ENCODE assay signal across 9 mouse cellular contexts in genomic region chr3:138095718-138096117, GRCm38 (mm10). TPM values are rescaled to one million over a fixed set of nuclear protein-coding genes. Genes with fewer than 3 reads are reported as not detected.
DNase-seq lines count a peak whose midpoint lies in the region; ATAC-seq and TF ChIP-seq lines count a peak whose summit lies in the region.
"Had no signal": no experiment of that assay in that cellular context is flagged by ENCODE, and none has a peak within 500 bp of the region (broad histone marks: within the 10 kb centered on the region; RNA-seq: fewer than 3 reads in every experiment).

No protein-coding gene starts in this region.

- ATAC-seq in heart, embryonic 16.5 days (replicated peaks; ENCODE audit: extremely low read depth, insufficient read depth, low FRiP score) = peak; percentile 28
- peak; percentile 72 for ATAC-seq in lung, postnatal 0 days
- peak; percentile 86 for ATAC-seq in embryonic facial prominence, embryonic 15.5 days (ENCODE audit: insufficient number of reproducible peaks, low FRiP score, low TSS enrichment, low read depth)
- no peak for ATAC-seq in midbrain, embryonic 16.5 days
- ATAC-seq in liver, embryonic 12.5 days = no peak

- no peak for TF ChIP-seq CTCF in lung, postnatal 0 days (IDR thresholded peaks at IDR 0.05)

- no peaks in the 10 kb centered on the region for H3K36me3 ChIP-seq in heart, embryonic 16.5 days (ENCODE audit: control insufficient read depth, insufficient read depth)
- no peaks in the 10 kb centered on the region for H3K36me3 ChIP-seq in lung, postnatal 0 days (ENCODE audit: insufficient read depth, low read length)
- H3K36me3 ChIP-seq in embryonic facial prominence, embryonic 15.5 days = no peaks in the 10 kb centered on the region
- H3K36me3 ChIP-seq in midbrain, embryonic 16.5 days (ENCODE audit: control insufficient read depth, insufficient read depth, low read length) = no peaks in the 10 kb centered on the region
- peaks cover 12% of the 10 kb centered on the region for H3K36me3 ChIP-seq in liver, embryonic 12.5 days
- H3K36me3 ChIP-seq: limb, embryonic 15.5 days had no signal

- intact Hi-C loops in heart, postnatal 14 days (cut with DNase I) = no loop called here

- DNase-seq in heart, postnatal 14 days = no peak
- peak; percentile 77 for DNase-seq in lung, postnatal 0 days (ENCODE audit: low spot score)
- no peak for DNase-seq in lung, postnatal 36 days
- no peak for DNase-seq in right cerebral cortex, postnatal 10 days (ENCODE audit: low spot score in 2 of 2)

- H3K4me2 ChIP-seq in heart, embryonic 16.5 days (ENCODE audit: low read depth, low read length) = no peak overlapping the region
- H3K4me2 ChIP-seq in lung, postnatal 0 days (replicated peaks; ENCODE audit: low read depth, low read length) = no peak overlapping the region
- peak overlapping the region; percentile 26; the same call in 1 of the 2 replicates for H3K4me2 ChIP-seq in embryonic facial prominence, embryonic 15.5 days (replicated peaks)
- H3K4me2 ChIP-seq in midbrain, embryonic 16.5 days (ENCODE audit: low read length) = no peak overlapping the region
- no peak overlapping the region for H3K4me2 ChIP-seq in liver, embryonic 12.5 days
- H3K4me2 ChIP-seq: limb, embryonic 15.5 days had no signal

- WGBS in heart, embryonic 16.5 days = 52% methylated on average over 10 of the region's 10 CpGs
- WGBS in lung, postnatal 0 days = 39% methylated on average over 10 of the region's 10 CpGs
- WGBS in embryonic facial prominence, embryonic 15.5 days = 20% methylated on average over 10 of the region's 10 CpGs
- 60% methylated on average over 10 of the region's 10 CpGs for WGBS in midbrain, embryonic 16.5 days
- 62% methylated on average over 10 of the region's 10 CpGs for WGBS in liver, embryonic 12.5 days (ENCODE audit: insufficient replicate concordance)

- no peak overlapping the region for H3K9ac ChIP-seq in heart, embryonic 16.5 days (ENCODE audit: low read length)
- H3K9ac ChIP-seq in lung, postnatal 0 days (replicated peaks; ENCODE audit: low read depth) = no peak overlapping the region
- no peak overlapping the region for H3K9ac ChIP-seq in embryonic facial prominence, embryonic 15.5 days
- H3K9ac ChIP-seq in midbrain, embryonic 16.5 days (ENCODE audit: low read depth, low read length) = no peak overlapping the region
- H3K9ac ChIP-seq in liver, embryonic 12.5 days = no peak overlapping the region
- H3K9ac ChIP-seq: limb, embryonic 15.5 days had no signal

- H3K27me3 ChIP-seq in heart, embryonic 16.5 days (ENCODE audit: control insufficient read depth, insufficient read depth, low read length) = no peaks in the 10 kb centered on the region
- H3K27me3 ChIP-seq in lung, postnatal 0 days (replicated peaks; ENCODE audit: insufficient read depth, low read length) = no peaks in the 10 kb centered on the region
- no peaks in the 10 kb centered on the region for H3K27me3 ChIP-seq in embryonic facial prominence, embryonic 15.5 days
- no peaks in the 10 kb centered on the region for H3K27me3 ChIP-seq in midbrain, embryonic 16.5 days (ENCODE audit: control insufficient read depth, insufficient read depth, low read depth, low read length)
- no peaks in the 10 kb centered on the region for H3K27me3 ChIP-seq in liver, embryonic 12.5 days (replicated peaks)
- H3K27me3 ChIP-seq: limb, embryonic 15.5 days had no signal

- H3K4me1 ChIP-seq in heart, embryonic 16.5 days (ENCODE audit: control insufficient read depth, insufficient read depth, low read length) = peaks cover 23% of the 10 kb centered on the region
- peaks cover 3% of the 10 kb centered on the region; the same call in 1 of the 2 replicates for H3K4me1 ChIP-seq in lung, postnatal 0 days (ENCODE audit: insufficient read depth, low read depth, low read length)
- H3K4me1 ChIP-seq in embryonic facial prominence, embryonic 15.5 days = peaks cover 22% of the 10 kb centered on the region
- no peaks in the 10 kb centered on the region for H3K4me1 ChIP-seq in midbrain, embryonic 16.5 days (ENCODE audit: control insufficient read depth, insufficient read depth, low read length)
- H3K4me1 ChIP-seq in liver, embryonic 12.5 days = no peaks in the 10 kb centered on the region
- H3K4me1 ChIP-seq: limb, embryonic 15.5 days had no signal

- no peak overlapping the region for H3K4me3 ChIP-seq in heart, embryonic 16.5 days (ENCODE audit: low read length)
- H3K4me3 ChIP-seq in lung, postnatal 0 days (ENCODE audit: low read depth, low read length) = no peak overlapping the region
- H3K4me3 ChIP-seq in embryonic facial prominence, embryonic 15.5 days (replicated peaks) = no peak overlapping the region
- no peak overlapping the region for H3K4me3 ChIP-seq in midbrain, embryonic 16.5 days (ENCODE audit: low read depth, low read length)
- H3K4me3 ChIP-seq in liver, embryonic 12.5 days = no peak overlapping the region
- H3K4me3 ChIP-seq: limb, embryonic 15.5 days had no signal

- TF ChIP-seq EP300 in lung, postnatal 0 days (IDR thresholded peaks at IDR 0.05) = no peak

- H3K9me3 ChIP-seq in heart, embryonic 16.5 days (replicated peaks; ENCODE audit: control insufficient read depth, low read length) = no peaks in the 10 kb centered on the region
- no peaks in the 10 kb centered on the region for H3K9me3 ChIP-seq in lung, postnatal 0 days (ENCODE audit: low read length)
- no peaks in the 10 kb centered on the region for H3K9me3 ChIP-seq in embryonic facial prominence, embryonic 15.5 days (replicated peaks)
- no peaks in the 10 kb centered on the region for H3K9me3 ChIP-seq in midbrain, embryonic 16.5 days (replicated peaks; ENCODE audit: control insufficient read depth, low read length, poor library complexity, severe bottlenecking)
- H3K9me3 ChIP-seq in liver, embryonic 12.5 days (replicated peaks) = no peaks in the 10 kb centered on the region
- H3K9me3 ChIP-seq: limb, embryonic 15.5 days had no signal

- peak overlapping the region; percentile 44 for H3K27ac ChIP-seq in heart, embryonic 16.5 days (ENCODE audit: low read length)
- H3K27ac ChIP-seq in lung, postnatal 0 days (ENCODE audit: low read length) = peak overlapping the region; percentile 47; the same call in 1 of the 2 replicates
- peak overlapping the region; percentile 76 for H3K27ac ChIP-seq in embryonic facial prominence, embryonic 15.5 days (replicated peaks)
- 0 out of 2 replicates have a peak overlapping the region, but pooled peaks have one; percentile 28 for H3K27ac ChIP-seq in midbrain, embryonic 16.5 days (ENCODE audit: low read length)
- no peak overlapping the region for H3K27ac ChIP-seq in liver, embryonic 12.5 days
- H3K27ac ChIP-seq: limb, embryonic 15.5 days had no signal

RNA-seq across cellular contexts. Expression of gene Gm5105, which starts 28.5 kb away (rescaled TPM):
- polyA plus RNA-seq in heart, embryonic 16.5 days (2015; fragmentation: Nextera tagmentation; extraction: Ambion mirVana) = 0.36 and 0.45 TPM in 2 replicates
- under 1 TPM; 0.85 to 0.93 TPM for total RNA-seq in heart, postnatal 14 days (2021)
- 0.07 and 0.12 TPM in 2 replicates for polyA plus RNA-seq in lung, postnatal 0 days (2015; fragmentation: Nextera tagmentation; extraction: Ambion mirVana)
- 0.17 and 0.35 TPM in 2 replicates for polyA plus RNA-seq in embryonic facial prominence, embryonic 15.5 days (2015; fragmentation: Nextera tagmentation; extraction: Ambion mirVana)
- 0.20 and 0.26 TPM in 2 replicates for polyA plus RNA-seq in midbrain, embryonic 16.5 days (2015; fragmentation: Nextera tagmentation; extraction: Ambion mirVana)
- 0.10 TPM in 1 of 2 replicates, not detected in the other for polyA plus RNA-seq in liver, embryonic 12.5 days (2016; fragmentation: Nextera tagmentation; extraction: Ambion mirVana)

RNA-seq across cellular contexts. Expression of gene 1110002E22Rik, which starts 30.9 kb away (rescaled TPM):
- polyA plus RNA-seq in heart, embryonic 16.5 days (2015; fragmentation: Nextera tagmentation; extraction: Ambion mirVana) = 18.7 and 19.1 TPM in 2 replicates
- total RNA-seq in heart, postnatal 14 days (2021) = 10 to 100 TPM; 51.9 to 53.7 TPM
- 0.14 and 0.20 TPM in 2 replicates for polyA plus RNA-seq in lung, postnatal 0 days (2015; fragmentation: Nextera tagmentation; extraction: Ambion mirVana)
- 1.9 and 2.8 TPM in 2 replicates for polyA plus RNA-seq in embryonic facial prominence, embryonic 15.5 days (2015; fragmentation: Nextera tagmentation; extraction: Ambion mirVana)
- 0.06 and 0.08 TPM in 2 replicates for polyA plus RNA-seq in midbrain, embryonic 16.5 days (2015; fragmentation: Nextera tagmentation; extraction: Ambion mirVana)
- polyA plus RNA-seq in liver, embryonic 12.5 days (2016; fragmentation: Nextera tagmentation; extraction: Ambion mirVana) = 0.04 TPM in 2 replicates

RNA-seq across cellular contexts. Expression of gene Trmt10a, which starts 47.5 kb away (rescaled TPM):
- polyA plus RNA-seq in heart, embryonic 16.5 days (2015; fragmentation: Nextera tagmentation; extraction: Ambion mirVana) = 5.2 and 7.0 TPM in 2 replicates
- total RNA-seq in heart, postnatal 14 days (2021) = 1 to 10 TPM; 1.6 to 3.4 TPM
- polyA plus RNA-seq in lung, postnatal 0 days (2015; fragmentation: Nextera tagmentation; extraction: Ambion mirVana) = 6.1 and 6.4 TPM in 2 replicates
- polyA plus RNA-seq in embryonic facial prominence, embryonic 15.5 days (2015; fragmentation: Nextera tagmentation; extraction: Ambion mirVana) = 7.7 and 10.8 TPM in 2 replicates
- polyA plus RNA-seq in midbrain, embryonic 16.5 days (2015; fragmentation: Nextera tagmentation; extraction: Ambion mirVana) = 6.9 and 7.9 TPM in 2 replicates
- 8.8 and 11.0 TPM in 2 replicates for polyA plus RNA-seq in liver, embryonic 12.5 days (2016; fragmentation: Nextera tagmentation; extraction: Ambion mirVana)

RNA-seq across cellular contexts. Expression of gene Mttp, which starts 49.0 kb away (rescaled TPM):
- 6.5 and 7.9 TPM in 2 replicates for polyA plus RNA-seq in heart, embryonic 16.5 days (2015; fragmentation: Nextera tagmentation; extraction: Ambion mirVana)
- total RNA-seq in heart, postnatal 14 days (2021) = 1 to 10 TPM; 5.8 to 6.9 TPM
- 5.5 TPM in 2 replicates for polyA plus RNA-seq in lung, postnatal 0 days (2015; fragmentation: Nextera tagmentation; extraction: Ambion mirVana)
- 7.9 and 8.7 TPM in 2 replicates for polyA plus RNA-seq in embryonic facial prominence, embryonic 15.5 days (2015; fragmentation: Nextera tagmentation; extraction: Ambion mirVana)
- polyA plus RNA-seq in midbrain, embryonic 16.5 days (2015; fragmentation: Nextera tagmentation; extraction: Ambion mirVana) = 10.2 and 10.3 TPM in 2 replicates
- 36.3 and 37.0 TPM in 2 replicates for polyA plus RNA-seq in liver, embryonic 12.5 days (2016; fragmentation: Nextera tagmentation; extraction: Ambion mirVana)

Comparison
In these comparisons a context has a peak if more than half of its experiments do, and no peak if none do; other contexts are left out.
1. ATAC-seq: peak in heart, embryonic 16.5 days (single experiment), lung, postnatal 0 days (single experiment) and embryonic facial prominence, embryonic 15.5 days (single experiment); none in midbrain, embryonic 16.5 days (single experiment) and liver, embryonic 12.5 days (single experiment).